Mouse (Mus musculus) testis, adult 2 months (tissue): ENCODE data around the gene Vsig10. TPM values are rescaled to one million over a fixed set of nuclear protein-coding genes. Genes with fewer than 3 reads are reported as not detected.
A peak's percentile ranks its signal among the peaks of the same experiment; 100 is the strongest.

ENCODE experiments used
- H3K27ac ChIP-seq: fragments of 200-500 bp; 2 replicates; pipeline ENCODE4 v1.5.1; 2012; ENCODE audit warnings: low read depth, low read length; ENCODE audit not compliant: control insufficient read depth, insufficient read depth
- H3K27me3 ChIP-seq: fragments of 200-500 bp; 2 replicates; pipeline ENCODE4 v1.6.1; 2012; ENCODE audit warnings: mild to moderate bottlenecking, low read length, moderate library complexity; ENCODE audit not compliant: control insufficient read depth, insufficient read depth
- H3K36me3 ChIP-seq: fragments of 200-500 bp; 2 replicates; pipeline ENCODE4 v1.6.1; 2012; ENCODE audit warnings: mild to moderate bottlenecking, low read length; ENCODE audit not compliant: control insufficient read depth, insufficient read depth
- H3K4me1 ChIP-seq: fragments of 200-500 bp; 2 replicates; pipeline ENCODE4 v1.6.1; 2012; ENCODE audit warnings: low read length; ENCODE audit not compliant: control insufficient read depth, insufficient read depth
- H3K4me3 ChIP-seq: fragments of 200-500 bp; 2 replicates; pipeline ENCODE4 v1.5.1; 2012; ENCODE audit warnings: low read depth, mild to moderate bottlenecking, low read length, moderate library complexity, mixed read lengths; ENCODE audit not compliant: control insufficient read depth
- CTCF ChIP-seq: fragments of 200-500 bp; IDR thresholded peaks from 2 replicates; pipeline ENCODE4 v1.5.1; 2012; ENCODE audit warnings: low read depth, mild to moderate bottlenecking, inconsistent platforms, low read length, moderate library complexity; ENCODE audit not compliant: control insufficient read depth, insufficient read depth, insufficient replicate concordance
- POLR2A ChIP-seq: fragments of 200-500 bp; IDR thresholded peaks from 2 replicates; pipeline ENCODE4 v1.6.1; 2012; ENCODE audit warnings: low read depth, mild to moderate bottlenecking, inconsistent platforms, low read length, moderate library complexity; ENCODE audit not compliant: control insufficient read depth
- polyA plus RNA-seq: library from polyadenylated mRNA; depleted of rRNA; stranded (reverse); fragments of >200 nt; gene quantifications from 2 replicates; pipeline ENCODE4 v1.2.3, GENCODE M21; 2012

Vsig10 gene
- polyA plus RNA-seq, 1 experiment: 16.6 TPM

GRCm38 (mm10) chr5:117363066-117363782 lies 44.3 kb downstream of the Vsig10 start:
- no peak overlapping the region; the same call in 1 of the 2 replicates for H3K27ac ChIP-seq

GRCm38 (mm10) chr5:117364821-117365220 lies 45.9 kb downstream of the Vsig10 start:
- no peak for TF ChIP-seq POLR2A
- Histone ChIP-seq H3K27ac (no peak overlapping the region), H3K4me3 (no peak overlapping the region), H3K4me1 (peaks cover 10% of the 10 kb centered on the region), H3K36me3 (no peaks in the 10 kb centered on the region), H3K27me3 (no peaks in the 10 kb centered on the region)

More at GRCm38 (mm10) chr5:117363066-117363782, 44.3 kb downstream of the Vsig10 start:
- no peak for TF ChIP-seq CTCF
- Histone ChIP-seq H3K27me3 (no peaks in the 10 kb centered on the region), H3K4me3 (no peak overlapping the region), H3K36me3 (no peaks in the 10 kb centered on the region), H3K4me1 (peaks cover 19% of the 10 kb centered on the region)

- Histone ChIP-seq H3K4me1 (peaks cover 6% of the 10 kb centered on the region), H3K4me3 (no peak overlapping the region), H3K27ac (no peak overlapping the region), H3K27me3 (no peaks in the 10 kb centered on the region), H3K36me3 (no peaks in the 10 kb centered on the region)
- no peak for TF ChIP-seq CTCF
- TF ChIP-seq POLR2A: no peak
Observed at GRCm38 (mm10) chr5:117365904-117366561, 47.1 kb downstream of the Vsig10 start.

DNA sequence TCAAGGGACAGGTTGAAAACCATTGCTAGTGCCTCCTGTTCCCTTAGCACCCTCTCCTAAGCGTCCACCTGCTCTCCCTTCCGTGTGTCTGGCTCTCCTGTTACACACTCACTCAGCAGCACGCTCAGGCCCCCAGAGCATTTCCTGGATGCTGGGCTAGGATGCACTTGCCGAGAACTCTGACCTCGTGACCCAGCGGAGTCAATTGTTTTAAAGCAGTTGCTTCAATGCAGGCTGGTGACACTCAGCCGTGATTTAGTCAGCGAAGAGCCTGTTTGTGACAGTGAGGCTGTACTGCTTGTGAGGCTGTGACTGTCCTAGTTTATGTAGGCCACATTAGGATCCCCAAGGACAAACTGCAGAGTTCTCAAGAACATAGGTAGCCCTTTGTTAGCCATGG lies 48.3 kb downstream of the Vsig10 start:
- Histone ChIP-seq H3K36me3 (no peaks in the 10 kb centered on the region; the same call in 1 of the 2 replicates), H3K4me3 (peak overlapping the region; percentile 40), H3K4me1 (peaks cover 4% of the 10 kb centered on the region), H3K27ac (no peak overlapping the region), H3K27me3 (no peaks in the 10 kb centered on the region)
- TF ChIP-seq POLR2A: no peak
- TF ChIP-seq CTCF: no peak

GRCm38 (mm10) chr5:117370592-117370991 lies 51.7 kb downstream of the Vsig10 start:
- TF ChIP-seq CTCF: no peak
- no peak for TF ChIP-seq POLR2A
- H3K4me1 ChIP-seq: no peaks in the 10 kb centered on the region
- no peak overlapping the region for H3K4me3 ChIP-seq
- no peaks in the 10 kb centered on the region; the same call in 1 of the 2 replicates for H3K36me3 ChIP-seq
- H3K27me3 ChIP-seq: no peaks in the 10 kb centered on the region
- no peak overlapping the region for H3K27ac ChIP-seq

DNA sequence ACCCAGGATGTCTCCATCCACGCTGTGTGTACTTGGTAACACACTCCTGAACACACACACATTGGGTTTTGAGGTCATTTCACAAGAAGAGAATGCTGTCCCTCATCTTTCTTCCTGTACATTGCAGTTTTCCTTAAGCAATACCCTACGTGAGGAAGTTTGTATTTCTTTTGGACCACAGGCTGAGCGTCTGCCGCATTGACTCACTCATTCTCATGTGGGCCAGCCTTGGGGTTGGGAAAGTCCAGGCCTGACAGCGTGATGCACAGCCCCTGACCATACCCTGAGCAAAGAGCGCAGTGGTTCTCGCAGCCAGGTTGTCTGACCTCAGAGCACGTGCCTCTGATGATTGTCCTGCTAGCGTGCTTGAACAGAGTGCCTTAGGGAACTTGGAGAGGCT lies 54.5 kb downstream of the Vsig10 start:
- no peak for TF ChIP-seq POLR2A
- no peaks in the 10 kb centered on the region for H3K4me1 ChIP-seq
- no peak overlapping the region for H3K27ac ChIP-seq
- H3K4me3 ChIP-seq: no peak overlapping the region
- no peaks in the 10 kb centered on the region; the same call in 1 of the 2 replicates for H3K36me3 ChIP-seq
- no peaks in the 10 kb centered on the region for H3K27me3 ChIP-seq

DNA sequence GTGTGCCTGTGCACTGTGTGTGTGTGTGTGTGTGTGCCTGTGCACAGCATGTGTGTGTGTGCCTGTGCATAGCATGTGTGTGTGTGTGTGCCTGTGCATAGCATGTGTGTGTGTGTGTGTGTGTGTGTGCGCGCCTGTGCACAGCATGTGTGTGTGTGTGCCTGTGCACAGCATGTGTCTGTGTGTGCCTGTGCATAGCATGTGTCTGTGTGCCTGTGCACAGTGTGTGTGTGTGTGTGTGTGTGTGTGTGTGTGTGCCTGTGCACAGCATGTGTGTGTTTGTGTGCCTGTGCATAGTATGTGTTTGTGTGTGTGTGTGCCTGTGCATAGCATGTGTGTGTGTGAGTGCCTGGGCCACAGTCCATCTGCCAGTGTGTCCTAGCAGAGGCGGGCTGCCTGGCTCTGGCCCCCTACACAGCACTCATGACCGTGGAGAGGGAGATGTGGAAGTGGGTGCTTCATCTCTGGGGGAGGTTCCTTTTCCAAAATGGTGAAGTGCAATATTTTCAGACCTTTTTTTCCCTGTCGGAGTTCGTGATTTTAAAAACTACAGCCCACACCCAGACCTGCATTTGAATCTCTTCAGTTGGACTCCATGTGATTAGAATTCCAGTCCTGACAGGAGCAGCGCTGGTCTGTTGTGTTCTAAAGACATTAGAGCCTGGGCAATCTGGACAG lies 55.6 kb downstream of the Vsig10 start:
- H3K27ac ChIP-seq: no peak overlapping the region
- no peak overlapping the region for H3K4me3 ChIP-seq
- TF ChIP-seq CTCF (no peak), POLR2A (no peak)
- H3K36me3 ChIP-seq: no peaks in the 10 kb centered on the region; the same call in 1 of the 2 replicates
- no peaks in the 10 kb centered on the region for H3K27me3 ChIP-seq
- no peaks in the 10 kb centered on the region for H3K4me1 ChIP-seq
